Mouse (Mus musculus): ENCODE results near the gene Zfp740.
"Not testable (repeated sequence)": the region's sequence is repeated elsewhere in the genome, so short reads cannot be mapped to it uniquely, and the experiment has no call there.

Gene Zfp740

GRCm38 (mm10) chr15:102192820-102193386 lies 10.1 kb upstream of the Zfp740 start:
- DNase-seq (ENCODE audit: low spot score): no peak

- DNase-seq (ENCODE audit: low spot score): no peak
Measured at GRCm38 (mm10) chr15:102193652-102194051, 9.4 kb upstream of the Zfp740 start.

DNA sequence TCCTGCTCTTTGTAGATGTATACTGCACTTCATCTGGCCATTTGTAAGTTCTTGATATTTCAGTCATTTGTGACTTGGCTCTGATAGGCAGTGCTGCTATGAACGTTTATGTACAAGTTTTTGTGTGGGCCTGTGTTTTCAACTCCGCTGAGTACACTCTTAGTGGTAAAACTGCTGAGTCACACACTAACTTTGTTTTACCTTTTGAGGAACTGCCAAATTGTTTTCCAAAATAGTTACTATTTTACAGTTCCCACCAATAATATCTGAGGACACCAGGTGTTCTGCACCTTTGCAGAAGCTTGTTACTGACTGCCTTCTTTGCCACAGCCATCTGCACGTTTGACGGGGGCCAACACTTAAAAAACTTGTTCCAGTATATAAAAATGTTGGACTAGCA lies 8.6 kb upstream of the Zfp740 start:
- DNase-seq (ENCODE audit: low spot score): no peak

GRCm38 (mm10) chr15:102195373-102195772 lies 7.7 kb upstream of the Zfp740 start:
- DNase-seq (ENCODE audit: low spot score): no peak

DNA sequence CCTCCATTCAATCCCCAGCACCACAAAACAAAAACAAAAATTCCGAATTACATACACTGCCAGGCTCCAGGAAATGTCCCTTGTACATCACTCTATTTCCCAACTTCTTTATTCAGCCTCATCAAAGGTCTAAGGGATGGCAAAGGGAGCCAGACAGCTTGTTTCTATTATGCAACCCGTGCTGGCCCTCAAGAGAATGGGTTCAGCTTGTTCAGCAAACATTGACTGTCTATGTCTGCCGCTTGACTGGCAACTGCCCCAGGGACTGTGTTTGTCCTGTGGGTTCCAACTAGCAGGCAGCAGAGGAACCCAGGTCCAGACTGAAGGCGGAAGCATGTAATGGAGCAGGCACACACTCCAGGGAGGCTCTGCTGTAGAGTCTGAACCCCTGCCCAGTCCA lies 4.2 kb upstream of the Zfp740 start:
- no peak for DNase-seq (ENCODE audit: low spot score)

DNA sequence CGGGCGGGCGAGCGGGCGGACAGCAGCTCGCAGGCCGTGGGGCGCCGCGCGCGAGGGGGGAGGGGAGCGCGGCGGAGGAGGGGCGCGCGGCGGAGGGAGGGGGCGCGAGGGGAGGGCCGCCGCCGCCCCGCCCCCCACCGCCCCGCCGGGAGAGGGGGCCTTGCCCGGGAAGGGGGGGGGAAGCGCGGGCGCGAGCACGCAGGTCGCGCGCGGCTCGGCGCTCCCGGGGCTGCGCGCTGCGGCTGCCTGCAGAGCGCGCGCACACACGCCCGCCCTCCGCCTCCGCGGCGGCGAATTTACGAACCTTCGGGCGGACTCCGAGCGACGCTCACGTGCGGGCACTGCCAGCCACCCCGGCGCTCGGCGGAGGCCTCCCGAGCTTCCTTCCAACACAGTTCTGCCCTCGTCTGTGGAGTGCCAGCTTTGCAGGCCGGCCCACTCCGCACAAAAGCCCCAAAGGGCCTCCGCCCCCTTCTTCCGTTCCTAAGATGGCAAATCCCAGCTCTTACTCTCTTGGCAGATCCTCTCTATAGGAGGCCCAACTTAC lies 859 bp downstream of the Zfp740 start:
- peak; percentile 50 for DNase-seq (ENCODE audit: low spot score)

- no peak for DNase-seq (ENCODE audit: low spot score)
Measured at GRCm38 (mm10) chr15:102204674-102205505, 1.8 kb downstream of the Zfp740 start, which contains the start of gene Csad. Csad (minus strand) TSS chr15:102204724.

- DNase-seq (ENCODE audit: low spot score): no peak
Measured at GRCm38 (mm10) chr15:102205779-102206178, 2.7 kb downstream of the Zfp740 start.

- DNase-seq (ENCODE audit: low spot score): no peak
Measured at GRCm38 (mm10) chr15:102207351-102207750, 4.3 kb downstream of the Zfp740 start.

GRCm38 (mm10) chr15:102208092-102208561 lies 5.1 kb downstream of the Zfp740 start:
- DNase-seq (ENCODE audit: low spot score): no peak

DNA sequence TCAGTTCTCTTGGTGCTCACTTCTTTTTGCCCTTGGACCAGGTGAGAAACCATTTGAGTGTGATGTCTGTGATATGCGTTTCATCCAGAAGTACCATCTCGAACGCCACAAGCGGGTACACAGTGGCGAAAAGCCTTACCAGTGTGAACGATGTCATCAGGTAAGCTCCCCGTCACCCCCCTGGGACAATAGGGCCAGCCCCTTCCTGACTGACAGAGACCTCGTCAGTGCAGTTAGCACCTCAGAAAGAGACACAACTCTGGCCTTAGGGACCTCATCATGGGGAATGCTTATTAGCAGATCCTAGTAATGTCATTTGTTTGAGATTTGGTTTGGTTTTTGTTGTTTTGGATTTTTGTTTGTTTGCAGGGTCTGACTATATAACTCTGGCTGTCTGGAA lies 6.1 kb downstream of the Zfp740 start:
- DNase-seq (ENCODE audit: low spot score): no peak

DNA sequence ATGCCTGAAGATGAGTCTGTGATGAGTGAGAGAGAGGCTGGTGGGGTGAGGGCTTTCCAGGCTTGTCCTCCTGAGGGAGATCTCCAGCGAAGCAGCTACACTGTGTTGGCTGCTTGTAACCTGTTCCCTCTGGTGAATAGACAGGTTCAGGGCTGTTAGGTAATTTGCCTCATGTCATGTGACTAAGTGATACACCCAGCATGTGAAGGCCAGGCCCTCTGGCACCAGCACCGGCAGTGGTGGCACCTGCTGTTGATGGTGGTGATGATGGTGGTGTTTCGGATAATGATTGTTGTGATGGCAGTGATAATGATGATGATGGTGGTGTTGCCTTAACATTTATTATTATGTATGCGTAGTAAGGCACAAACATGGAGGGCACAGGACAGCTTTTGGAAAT lies 7.8 kb downstream of the Zfp740 start:
- DNase-seq (ENCODE audit: low spot score): no peak

- DNase-seq (ENCODE audit: low spot score): no peak
Measured at GRCm38 (mm10) chr15:102211895-102212294, 8.8 kb downstream of the Zfp740 start.

DNA sequence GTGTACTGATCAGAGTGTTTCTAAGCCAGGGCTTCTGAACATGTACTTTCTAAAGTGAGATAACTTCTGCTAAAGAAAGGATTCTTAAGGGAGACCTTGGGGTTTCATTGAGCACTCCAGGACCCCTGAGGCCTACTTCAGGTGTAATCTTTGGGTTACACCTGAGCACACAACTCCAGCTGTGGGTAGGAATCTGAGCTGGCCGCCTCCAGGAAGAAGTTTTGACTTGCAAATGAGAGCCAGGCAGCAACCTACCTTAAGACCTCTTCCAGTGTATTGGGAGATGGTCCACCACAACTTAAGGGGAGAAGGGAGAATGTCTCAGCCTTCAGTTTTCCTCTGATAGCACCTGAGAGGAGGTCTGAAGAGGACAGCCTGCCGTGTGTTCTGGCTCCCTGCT lies 11.1 kb downstream of the Zfp740 start:
- DNase-seq (ENCODE audit: low spot score): no peak

DNA sequence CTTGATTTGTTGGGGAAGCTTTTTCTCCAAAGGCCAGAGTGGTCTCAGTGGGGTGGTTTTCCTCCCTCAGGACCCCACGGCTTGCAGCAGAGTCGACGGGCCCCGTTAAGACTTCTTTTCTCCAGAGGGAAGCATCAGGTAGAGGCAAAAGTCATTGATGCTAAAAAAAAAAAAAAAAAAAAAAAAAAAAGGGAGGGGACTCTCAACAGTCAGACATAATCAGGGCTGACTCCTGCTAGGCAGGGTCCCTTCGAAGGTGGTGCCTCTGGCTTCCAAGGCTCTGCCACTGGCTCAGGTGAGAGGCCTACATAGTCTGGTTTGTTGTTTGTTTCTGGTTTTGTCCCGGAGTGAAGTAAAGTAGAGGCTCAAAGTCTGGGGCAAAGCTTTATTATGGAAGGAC lies 12.6 kb downstream of the Zfp740 start:
- no peak for DNase-seq (ENCODE audit: low spot score)

DNA sequence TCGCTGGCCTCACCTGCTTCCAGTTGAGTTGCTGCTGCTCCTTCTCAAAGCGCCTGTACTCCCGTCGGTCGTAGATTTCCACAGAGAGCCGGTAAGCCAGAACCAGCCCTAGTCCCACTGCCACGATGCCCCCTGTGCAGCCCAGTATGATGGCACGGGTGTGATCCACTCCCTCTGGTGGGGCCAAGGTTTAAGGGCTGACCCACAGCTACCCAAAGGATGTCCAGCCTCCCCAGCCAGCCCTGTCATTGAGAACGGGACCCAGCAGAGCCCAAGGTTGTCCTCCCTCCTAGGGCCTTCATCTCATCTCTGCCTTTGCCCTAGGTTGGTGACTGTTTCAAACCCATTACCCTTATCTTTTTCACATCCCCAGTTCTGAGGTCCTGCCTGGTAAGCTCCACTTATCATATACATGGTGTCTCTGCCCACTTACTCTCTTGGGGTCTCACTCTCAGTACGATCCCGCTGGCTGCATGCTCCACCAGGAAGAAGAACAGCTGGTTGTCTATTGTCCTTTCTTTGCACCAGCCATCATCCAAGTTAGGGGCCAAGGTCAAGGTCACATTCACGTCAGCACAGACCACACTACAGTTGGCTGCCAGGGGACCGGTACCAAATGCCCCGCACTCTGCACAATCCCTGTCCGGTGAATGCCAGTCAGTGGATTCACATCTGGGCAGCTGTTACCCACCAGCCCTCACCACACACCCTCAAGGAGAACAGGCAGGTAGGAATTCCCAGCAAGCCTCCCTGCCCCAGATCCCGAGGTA lies 13.6 kb downstream of the Zfp740 start:
- DNase-seq (ENCODE audit: low spot score): no peak

DNA sequence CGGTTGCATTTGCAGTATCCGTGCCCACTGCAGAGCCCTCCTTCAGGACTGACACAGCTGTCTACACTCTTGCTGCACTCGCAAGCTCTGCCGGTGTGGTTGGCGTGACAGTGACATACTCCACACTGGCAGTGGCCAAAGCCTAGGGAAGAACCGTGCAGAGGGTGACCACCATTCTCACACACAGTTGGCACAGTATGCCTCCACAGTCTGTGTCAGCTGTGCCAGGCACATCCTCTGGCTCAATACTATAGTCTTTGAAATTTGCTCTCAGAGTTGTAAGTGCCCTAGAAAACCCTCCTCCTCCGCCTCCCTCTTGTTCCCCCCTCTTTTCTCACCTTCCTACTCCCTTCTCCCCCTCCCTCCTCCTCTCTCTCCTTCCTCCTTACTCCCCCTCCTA lies 14.3 kb downstream of the Zfp740 start:
- no peak for DNase-seq (ENCODE audit: low spot score)

GRCm38 (mm10) chr15:102222386-102222785 lies 19.3 kb downstream of the Zfp740 start:
- no peak for DNase-seq (ENCODE audit: low spot score)

- peak; percentile 59 for DNase-seq (ENCODE audit: low spot score)
Measured at GRCm38 (mm10) chr15:102224186-102224991, 21.3 kb downstream of the Zfp740 start.

- peak; percentile 57 for DNase-seq (ENCODE audit: low spot score)
Measured at GRCm38 (mm10) chr15:102224992-102225617, 22.1 kb downstream of the Zfp740 start.

- DNase-seq (ENCODE audit: low spot score): not testable (repeated sequence)
Measured at GRCm38 (mm10) chr15:102225619-102226018, 22.6 kb downstream of the Zfp740 start.
